Mouse (Mus musculus) bone marrow, adult 2 months (tissue): ENCODE results near the gene Uso1.

Experiments used
- CTCF ChIP-seq: fragments of 200-500 bp; IDR thresholded peaks from 2 replicates; pipeline ENCODE4 v1.5.1; 2011; ENCODE audit warnings: low read length, control low read depth; ENCODE audit not compliant: control insufficient read depth, insufficient read depth
- POLR2A ChIP-seq: fragments of 200-500 bp; IDR thresholded peaks from 2 replicates; pipeline ENCODE4 v1.6.1; 2011; ENCODE audit warnings: low read depth, mild to moderate bottlenecking, control low read depth, low read length, borderline replicate concordance; ENCODE audit not compliant: control insufficient read depth

GRCm38 (mm10) chr5:92233366-92233765 lies 95.6 kb downstream of the Uso1 start:
- TF ChIP-seq CTCF (no peak), POLR2A (no peak)
